Mouse (Mus musculus) kidney, adult 11 months (tissue): ENCODE measurements around the gene C1qtnf1.
"Not testable (repeated sequence)": the region's sequence is repeated elsewhere in the genome, so short reads cannot be mapped to it uniquely, and the experiment has no call there.

Experiments used
- DNase-seq: peaks from one replicate; pipeline ENCODE4 v3.0.0; 2022

The C1qtnf1 gene

GRCm38 (mm10) chr11:118427986-118428385 lies at the start of gene C1qtnf1:
Gene C1qtnf1, plus strand, starts transcription at chr11:118428203.
- DNase-seq, result no peak

GRCm38 (mm10) chr11:118378656-118379055 lies 49.3 kb upstream of the C1qtnf1 start:
- DNase-seq, result no peak

- peak; percentile 56 for DNase-seq
These were observed 48.6 kb upstream of the C1qtnf1 start for GRCm38 (mm10) chr11:118379251-118380009.

- DNase-seq, result not testable (repeated sequence)
These were observed 40.2 kb upstream of the C1qtnf1 start for GRCm38 (mm10) chr11:118387816-118388215.

- no peak for DNase-seq
These were observed 34.0 kb upstream of the C1qtnf1 start for GRCm38 (mm10) chr11:118393991-118394390.

GRCm38 (mm10) chr11:118394538-118394937 lies 33.5 kb upstream of the C1qtnf1 start:
- no peak for DNase-seq

- DNase-seq, result no peak
These were observed 30.0 kb upstream of the C1qtnf1 start for GRCm38 (mm10) chr11:118397806-118398530.

- DNase-seq, result no peak
These were observed 28.0 kb upstream of the C1qtnf1 start for GRCm38 (mm10) chr11:118399891-118400565.

GRCm38 (mm10) chr11:118400566-118400936 lies 27.5 kb upstream of the C1qtnf1 start:
- DNase-seq, result no peak

GRCm38 (mm10) chr11:118401195-118401594 lies 26.8 kb upstream of the C1qtnf1 start:
- DNase-seq, result no peak

GRCm38 (mm10) chr11:118401760-118402280 lies 26.2 kb upstream of the C1qtnf1 start, which contains the start of gene Lgals3bp:
Gene Lgals3bp, minus strand, starts transcription at chr11:118402092.
- DNase-seq, result peak; percentile 83

GRCm38 (mm10) chr11:118403183-118403582 lies 24.8 kb upstream of the C1qtnf1 start:
- DNase-seq, result no peak

- peak; percentile 8 for DNase-seq
These were observed 23.8 kb upstream of the C1qtnf1 start for GRCm38 (mm10) chr11:118403951-118404899.

- DNase-seq, result no peak
These were observed 22.7 kb upstream of the C1qtnf1 start for GRCm38 (mm10) chr11:118405311-118405710.

- DNase-seq, result peak; percentile 6
These were observed 21.5 kb upstream of the C1qtnf1 start for GRCm38 (mm10) chr11:118406521-118406920.

- DNase-seq, result peak; percentile 19
These were observed 20.6 kb upstream of the C1qtnf1 start for GRCm38 (mm10) chr11:118407318-118407910.

- no peak for DNase-seq
These were observed 19.8 kb upstream of the C1qtnf1 start for GRCm38 (mm10) chr11:118408051-118408740.

GRCm38 (mm10) chr11:118409106-118410072 lies 18.6 kb upstream of the C1qtnf1 start:
- no peak for DNase-seq

GRCm38 (mm10) chr11:118410073-118410444 lies 17.9 kb upstream of the C1qtnf1 start:
- DNase-seq, result no peak

- DNase-seq, result no peak
These were observed 17.5 kb upstream of the C1qtnf1 start for GRCm38 (mm10) chr11:118410479-118410878.
